Mouse (Mus musculus) limb, embryonic 13.5 days (tissue): Measurements from ENCODE around the gene Asf1a. TPM values are rescaled to one million over a fixed set of nuclear protein-coding genes. Genes with fewer than 3 reads are reported as not detected.
A peak's percentile ranks its signal among the peaks of the same experiment; 100 is the strongest.

Experiments
- ATAC-seq: fragments of 200-750 bp; cut with Nextera tagmentation; 2 replicates; pipeline ENCODE4 v1.8.0; 2017; ENCODE audit warnings: low read depth, moderate number of reproducible peaks, moderate TSS enrichment; ENCODE audit not compliant: low FRiP score
- H3K27ac ChIP-seq: fragments of 300-500 bp; sonication (generic); 2 replicates; pipeline ENCODE4 v1.5.1; 2015; ENCODE audit warnings: inconsistent platforms, mild to moderate bottlenecking, moderate library complexity
- H3K27me3 ChIP-seq: fragments of 300-500 bp; sonication (generic); 2 replicates; pipeline ENCODE4 v1.6.1; 2015; ENCODE audit warnings: mild to moderate bottlenecking, inconsistent platforms
- H3K36me3 ChIP-seq: fragments of 300-500 bp; sonication (generic); 2 replicates; pipeline ENCODE4 v1.6.1; 2015; ENCODE audit warnings: inconsistent platforms, mild to moderate bottlenecking, moderate library complexity
- H3K4me1 ChIP-seq: fragments of 300-500 bp; sonication (generic); 2 replicates; pipeline ENCODE4 v1.6.1; 2015; ENCODE audit warnings: inconsistent platforms
- H3K4me2 ChIP-seq: fragments of 300-500 bp; sonication (generic); replicated peaks from 2 replicates; pipeline ENCODE4 v1.6.1; 2015; ENCODE audit warnings: inconsistent platforms, mild to moderate bottlenecking, moderate library complexity
- H3K4me3 ChIP-seq: fragments of 300-500 bp; sonication (generic); 2 replicates; pipeline ENCODE4 v1.5.1; 2015; ENCODE audit warnings: moderate library complexity, mild to moderate bottlenecking, inconsistent platforms
- H3K9ac ChIP-seq: fragments of 300-500 bp; sonication (generic); 2 replicates; pipeline ENCODE4 v1.6.1; 2015; ENCODE audit warnings: mild to moderate bottlenecking, inconsistent platforms
- H3K9me3 ChIP-seq: fragments of 300-500 bp; sonication (generic); 2 replicates; pipeline ENCODE4 v1.6.1; 2016; ENCODE audit warnings: inconsistent platforms
- WGBS: fragments of 180-500 bp; shearing (Covaris S2); methylation state at CpG from one replicate; pipeline ENCODE4 v1.1.7; 2015; 5-methylcytosine and 5-hydroxymethylcytosine counted together
- polyA plus RNA-seq: library from polyadenylated mRNA; unstranded; fragments of >200 nt; fragmentation: Nextera tagmentation; extraction: Ambion mirVana; gene quantifications from 2 replicates; pipeline ENCODE4 v1.2.1, GENCODE M21; 2015

Gene Asf1a
- polyA plus RNA-seq, result 127 and 135 TPM in 2 replicates

DNA sequence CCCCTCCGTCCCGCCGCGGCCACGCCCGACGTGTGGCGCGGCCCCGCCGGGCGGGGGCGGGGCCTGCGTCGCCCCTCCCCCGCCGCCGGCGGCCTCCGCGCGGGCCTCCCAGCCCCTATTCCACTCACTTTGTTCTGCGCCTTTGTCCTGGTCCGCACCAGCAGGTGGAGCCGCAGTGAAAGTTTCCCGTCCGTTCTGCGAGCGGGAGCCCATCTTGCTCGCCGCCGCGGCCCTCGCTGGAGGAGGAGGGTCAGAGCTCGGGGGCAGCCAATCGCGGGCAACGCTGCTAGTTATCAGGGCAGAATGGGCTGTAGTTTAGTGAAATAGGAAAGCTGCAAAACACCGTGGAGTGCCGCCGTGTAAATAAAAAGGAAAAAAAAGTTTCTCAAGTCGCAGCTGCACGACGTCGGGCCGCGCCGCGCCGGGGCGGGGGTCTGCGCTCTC lies at the start of gene Asf1a:
Gene Asf1a, plus strand, starts transcription at position 81 of the 444 bp plus-strand sequence.
- Histone ChIP-seq H3K27me3 (no peaks in the 10 kb centered on the region), H3K4me2 (peak within 1 kb of the TSS; percentile 68), H3K9me3 (no peaks in the 10 kb centered on the region), H3K27ac (peak within 1 kb of the TSS; percentile 99), H3K4me3 (peak within 1 kb of the TSS; percentile 97), H3K4me1 (peaks cover 42% of the 10 kb centered on the region), H3K36me3 (peaks cover 10% of the 10 kb centered on the region), H3K9ac (peak within 1 kb of the TSS; percentile 99)
- WGBS, result under 1% methylated on average over 52 of the region's 52 CpGs
- ATAC-seq, result peak; percentile 99

GRCm38 (mm10) chr10:53562001-53562400 lies 34.6 kb upstream of the Asf1a start:
- Histone ChIP-seq H3K36me3 (no peaks in the 10 kb centered on the region), H3K4me1 (no peaks in the 10 kb centered on the region), H3K27ac (no peak overlapping the region), H3K9ac (no peak overlapping the region), H3K27me3 (no peaks in the 10 kb centered on the region), H3K4me3 (no peak overlapping the region), H3K9me3 (no peaks in the 10 kb centered on the region), H3K4me2 (no peak overlapping the region)
- no peak for ATAC-seq
- WGBS, result 81% methylated on average over 5 of the region's 5 CpGs

- ATAC-seq, result no peak
- Histone ChIP-seq H3K4me1 (no peaks in the 10 kb centered on the region), H3K9me3 (no peaks in the 10 kb centered on the region), H3K9ac (no peak overlapping the region), H3K36me3 (no peaks in the 10 kb centered on the region), H3K4me3 (no peak overlapping the region), H3K27ac (no peak overlapping the region), H3K4me2 (no peak overlapping the region), H3K27me3 (no peaks in the 10 kb centered on the region)
- WGBS, result 97% methylated on average over 2 of the region's 2 CpGs
Observed at GRCm38 (mm10) chr10:53565538-53565937, 31.0 kb upstream of the Asf1a start.

GRCm38 (mm10) chr10:53568531-53568930 lies 28.0 kb upstream of the Asf1a start:
- no peaks in the 10 kb centered on the region for H3K27me3 ChIP-seq
- H3K4me2 ChIP-seq, result no peak overlapping the region
- no peak overlapping the region for H3K27ac ChIP-seq
- no peak for ATAC-seq
- no peaks in the 10 kb centered on the region for H3K36me3 ChIP-seq
- no peaks in the 10 kb centered on the region for H3K9me3 ChIP-seq
- no peaks in the 10 kb centered on the region for H3K4me1 ChIP-seq
- H3K4me3 ChIP-seq, result no peak overlapping the region
- H3K9ac ChIP-seq, result no peak overlapping the region

DNA sequence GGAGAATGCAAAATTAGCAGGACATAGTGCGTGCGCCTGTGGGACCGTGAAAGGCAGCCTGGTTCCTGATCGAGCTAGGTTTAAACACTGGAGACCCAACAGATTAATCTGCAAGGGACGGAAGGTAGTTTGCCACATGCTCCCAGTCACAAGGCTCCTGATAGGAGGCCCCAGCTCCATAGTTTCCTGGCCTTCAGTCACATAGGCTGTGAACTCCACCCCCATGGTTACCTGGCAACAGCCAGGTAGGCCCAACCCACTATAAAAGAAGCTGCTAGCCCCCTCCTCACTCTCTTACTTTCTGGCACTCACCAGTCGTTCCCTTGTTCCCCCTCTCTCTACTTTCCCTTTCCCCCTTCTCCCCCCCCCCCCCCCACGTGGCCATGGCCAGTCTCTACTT lies 16.4 kb upstream of the Asf1a start:
- H3K27ac ChIP-seq, result no peak overlapping the region
- H3K9me3 ChIP-seq, result no peaks in the 10 kb centered on the region
- no peak for ATAC-seq
- no peaks in the 10 kb centered on the region for H3K27me3 ChIP-seq
- H3K36me3 ChIP-seq, result no peaks in the 10 kb centered on the region
- H3K4me2 ChIP-seq, result peak overlapping the region; percentile 74
- WGBS, result 34% methylated on average over 7 of the region's 7 CpGs
- H3K4me3 ChIP-seq, result peak overlapping the region; percentile 44
- peaks cover 5% of the 10 kb centered on the region for H3K4me1 ChIP-seq
- H3K9ac ChIP-seq, result no peak overlapping the region; the same call in 1 of the 2 replicates

DNA sequence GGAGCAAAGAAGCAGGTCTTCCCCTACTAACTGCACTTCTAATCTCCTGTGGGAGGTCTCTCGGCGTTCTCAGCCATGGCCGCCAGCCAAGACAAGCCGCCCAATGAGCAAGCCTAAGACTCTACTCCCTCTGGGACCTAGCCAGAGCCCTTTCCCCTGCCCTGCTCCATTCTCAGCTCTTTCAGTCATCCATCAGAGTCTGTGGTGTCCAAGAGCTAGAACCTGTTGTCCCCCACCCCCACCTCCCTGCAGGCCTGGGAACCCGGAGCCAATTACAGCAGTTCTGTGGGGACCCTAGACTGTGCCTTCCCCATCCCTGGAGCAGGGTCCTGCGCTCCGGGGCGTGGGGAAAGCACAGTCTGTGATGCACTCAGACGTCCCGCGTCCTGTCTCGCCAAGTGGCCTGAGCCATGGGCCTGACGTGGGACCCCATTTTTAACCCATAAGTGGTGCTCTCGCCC lies 15.9 kb upstream of the Asf1a start:
- Histone ChIP-seq H3K9ac (peak overlapping the region; percentile 59), H3K36me3 (no peaks in the 10 kb centered on the region), H3K4me1 (peaks cover 5% of the 10 kb centered on the region), H3K27me3 (no peaks in the 10 kb centered on the region), H3K4me2 (peak overlapping the region; percentile 74), H3K4me3 (peak overlapping the region; percentile 44), H3K27ac (no peak overlapping the region), H3K9me3 (no peaks in the 10 kb centered on the region)
- 14% methylated on average over 14 of the region's 14 CpGs for WGBS
- peak; percentile 88 for ATAC-seq

GRCm38 (mm10) chr10:53581087-53581486 lies 15.5 kb upstream of the Asf1a start:
- peaks cover 5% of the 10 kb centered on the region for H3K4me1 ChIP-seq
- no peaks in the 10 kb centered on the region for H3K27me3 ChIP-seq
- peak overlapping the region; percentile 74 for H3K4me2 ChIP-seq
- 23% methylated on average over 8 of the region's 12 CpGs for WGBS
- ATAC-seq, result peak; percentile 49
- peak overlapping the region; percentile 44 for H3K4me3 ChIP-seq
- H3K36me3 ChIP-seq, result no peaks in the 10 kb centered on the region
- H3K9me3 ChIP-seq, result no peaks in the 10 kb centered on the region
- H3K9ac ChIP-seq, result peak overlapping the region; percentile 48; the same call in 1 of the 2 replicates
- H3K27ac ChIP-seq, result no peak overlapping the region

DNA sequence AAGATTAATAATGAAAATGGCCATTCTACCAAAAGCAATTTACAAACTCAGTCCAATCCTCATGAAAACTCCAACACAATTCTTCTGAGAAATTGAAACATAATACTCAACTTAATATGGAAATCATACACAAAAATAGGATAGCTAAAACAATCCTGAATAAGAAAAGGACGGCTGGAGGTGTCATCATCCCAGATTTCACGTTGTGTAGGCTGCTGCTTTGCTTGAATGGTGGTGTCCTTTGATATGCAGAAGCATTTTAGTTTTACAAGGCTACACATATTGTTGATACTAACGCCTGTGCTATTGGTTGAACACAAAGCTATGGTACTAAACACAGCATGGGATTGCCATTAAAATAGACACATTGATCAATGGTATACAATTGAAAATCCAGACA lies 10.8 kb upstream of the Asf1a start:
- Histone ChIP-seq H3K36me3 (no peaks in the 10 kb centered on the region; the same call in 1 of the 2 replicates), H3K4me1 (peaks cover 5% of the 10 kb centered on the region; the same call in 1 of the 2 replicates), H3K4me3 (no peak overlapping the region), H3K9me3 (no peaks in the 10 kb centered on the region), H3K27ac (no peak overlapping the region), H3K27me3 (no peaks in the 10 kb centered on the region), H3K9ac (no peak overlapping the region), H3K4me2 (no peak overlapping the region)
- 73% methylated on average over 3 of the region's 3 CpGs for WGBS
- no peak for ATAC-seq

- Histone ChIP-seq H3K9ac (peak overlapping the region; percentile 75), H3K4me2 (peak overlapping the region; percentile 68), H3K27me3 (no peaks in the 10 kb centered on the region), H3K27ac (peak overlapping the region; percentile 99), H3K4me1 (peaks cover 36% of the 10 kb centered on the region), H3K36me3 (peaks cover 7% of the 10 kb centered on the region), H3K9me3 (no peaks in the 10 kb centered on the region), H3K4me3 (peak overlapping the region; percentile 97)
- 4% methylated on average over 24 of the region's 27 CpGs for WGBS
- ATAC-seq, result peak; percentile 94
Observed at GRCm38 (mm10) chr10:53595744-53596676, 547 bp upstream of the Asf1a start.

DNA sequence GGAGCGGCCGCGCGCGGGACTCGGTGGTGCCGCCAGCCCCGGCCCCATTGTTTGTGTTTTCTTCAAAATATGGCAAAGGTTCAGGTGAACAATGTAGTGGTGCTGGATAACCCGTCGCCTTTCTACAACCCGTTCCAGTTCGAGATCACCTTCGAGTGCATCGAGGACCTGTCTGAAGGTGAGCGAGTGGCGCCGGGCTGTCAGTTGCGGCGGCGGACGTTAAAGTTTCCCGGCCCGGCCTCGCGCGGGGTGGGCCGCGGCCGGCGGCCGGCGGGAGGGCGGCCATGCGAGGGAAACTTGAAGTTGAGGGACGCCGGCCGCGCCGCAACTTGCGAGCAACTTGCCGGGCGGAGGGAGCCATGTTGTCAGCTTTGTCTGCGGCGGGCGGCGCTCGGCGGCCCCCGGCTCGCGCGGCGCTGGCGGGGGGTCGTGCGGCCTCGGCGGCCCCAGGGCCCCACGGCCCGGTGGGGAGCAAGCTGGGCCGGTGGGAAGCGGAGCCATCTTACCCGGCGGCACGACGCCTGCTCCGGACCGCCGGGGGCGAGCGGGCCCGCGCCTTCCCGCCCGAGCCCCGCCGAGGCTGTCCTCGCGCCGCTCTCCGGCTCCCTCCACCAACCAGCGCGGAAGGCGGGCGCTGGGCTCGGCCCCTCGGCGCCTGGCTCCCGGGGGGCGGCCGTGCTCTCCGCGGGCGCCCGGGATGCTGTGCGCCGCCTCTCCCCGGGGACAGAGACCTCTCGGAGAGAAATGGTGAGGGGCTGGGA lies 744 bp downstream of the Asf1a start:
- peak; percentile 3; the same call in 1 of the 2 replicates for ATAC-seq
- no peaks in the 10 kb centered on the region for H3K9me3 ChIP-seq
- H3K4me2 ChIP-seq, result peak overlapping the region; percentile 65
- H3K27me3 ChIP-seq, result no peaks in the 10 kb centered on the region
- H3K36me3 ChIP-seq, result peaks cover 10% of the 10 kb centered on the region
- peak overlapping the region; percentile 99 for H3K9ac ChIP-seq
- peak overlapping the region; percentile 97 for H3K4me3 ChIP-seq
- under 1% methylated on average over 91 of the region's 99 CpGs for WGBS
- peaks cover 45% of the 10 kb centered on the region for H3K4me1 ChIP-seq
- peak overlapping the region; percentile 99 for H3K27ac ChIP-seq

DNA sequence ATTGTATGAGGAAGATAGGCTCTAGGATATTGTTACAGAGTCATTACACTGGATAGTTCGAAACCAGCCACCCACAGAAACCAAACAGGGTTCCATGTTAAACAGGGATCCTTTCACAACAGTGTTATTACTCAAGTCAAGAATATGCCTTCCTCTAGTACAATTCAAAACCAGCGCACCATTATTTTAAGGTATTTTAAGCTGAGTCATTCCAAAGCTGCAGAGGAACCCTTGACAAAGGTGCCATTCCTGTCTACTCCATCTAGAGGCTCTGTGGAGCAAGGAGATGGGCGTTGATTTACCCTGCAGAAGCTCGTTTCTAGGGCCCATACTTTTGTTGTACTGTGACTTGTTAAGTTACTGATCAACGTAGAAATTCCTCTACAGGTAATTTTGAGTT lies 2.3 kb downstream of the Asf1a start:
- WGBS, result 57% methylated on average over 5 of the region's 5 CpGs
- H3K36me3 ChIP-seq, result peaks cover 23% of the 10 kb centered on the region
- no peak for ATAC-seq
- peak overlapping the region; percentile 24 for H3K4me3 ChIP-seq
- H3K9me3 ChIP-seq, result no peaks in the 10 kb centered on the region
- H3K27me3 ChIP-seq, result no peaks in the 10 kb centered on the region
- H3K4me1 ChIP-seq, result peaks cover 45% of the 10 kb centered on the region
- no peak overlapping the region for H3K27ac ChIP-seq
- no peak overlapping the region for H3K9ac ChIP-seq
- peak overlapping the region; percentile 58 for H3K4me2 ChIP-seq

- H3K9me3 ChIP-seq, result no peaks in the 10 kb centered on the region
- H3K36me3 ChIP-seq, result peaks cover 63% of the 10 kb centered on the region
- 69% methylated on average over 2 of the region's 2 CpGs for WGBS
- H3K4me2 ChIP-seq, result no peak overlapping the region
- H3K27ac ChIP-seq, result no peak overlapping the region
- H3K9ac ChIP-seq, result no peak overlapping the region
- H3K27me3 ChIP-seq, result no peaks in the 10 kb centered on the region
- H3K4me3 ChIP-seq, result no peak overlapping the region
- ATAC-seq, result no peak
- peaks cover 15% of the 10 kb centered on the region; the same call in 1 of the 2 replicates for H3K4me1 ChIP-seq
Observed at GRCm38 (mm10) chr10:53605328-53605727, 8.8 kb downstream of the Asf1a start.
